Mouse (Mus musculus) lung, postnatal 0 days (tissue): ENCODE results near the gene Spats2. TPM values are rescaled to one million over a fixed set of nuclear protein-coding genes. Genes with fewer than 3 reads are reported as not detected.

ENCODE experiments used
- ATAC-seq: fragments of 200-750 bp; cut with Nextera tagmentation; 2 replicates; pipeline ENCODE4 v1.8.0; 2017; ENCODE audit warnings: moderate library complexity
- DNase-seq: peaks from one replicate; pipeline ENCODE4 v3.0.0-alpha.2; 2016; ENCODE audit warnings: low spot score
- H3K27ac ChIP-seq: fragments of 300-500 bp; sonication (generic); 2 replicates; pipeline ENCODE4 v1.5.1; 2014; ENCODE audit warnings: antibody characterized with exemption, mild to moderate bottlenecking, low read length, mixed read lengths
- H3K27me3 ChIP-seq: fragments of 300-500 bp; sonication (generic); replicated peaks from 2 replicates; pipeline ENCODE4 v1.6.1; 2014; ENCODE audit warnings: low read length, mixed read lengths; ENCODE audit not compliant: insufficient read depth
- H3K36me3 ChIP-seq: fragments of 300-500 bp; sonication (generic); 2 replicates; pipeline ENCODE4 v1.6.1; 2014; ENCODE audit warnings: low read length, mixed read lengths; ENCODE audit not compliant: insufficient read depth
- H3K4me1 ChIP-seq: fragments of 300-500 bp; sonication (generic); 2 replicates; pipeline ENCODE4 v1.6.1; 2014; ENCODE audit warnings: antibody characterized with exemption, low read depth, low read length, mixed read lengths; ENCODE audit not compliant: insufficient read depth
- H3K4me2 ChIP-seq: fragments of 300-500 bp; sonication (generic); replicated peaks from 2 replicates; pipeline ENCODE4 v1.6.1; 2014; ENCODE audit warnings: low read depth, mild to moderate bottlenecking, low read length, moderate library complexity, mixed read lengths
- H3K4me3 ChIP-seq: fragments of 300-500 bp; sonication (generic); 2 replicates; pipeline ENCODE4 v1.5.1; 2014; ENCODE audit warnings: low read depth, low read length
- H3K9ac ChIP-seq: fragments of 300-500 bp; sonication (generic); replicated peaks from 2 replicates; pipeline ENCODE4 v1.6.1; 2014; ENCODE audit warnings: low read depth, mild to moderate bottlenecking
- H3K9me3 ChIP-seq: fragments of 300-500 bp; sonication (generic); 2 replicates; pipeline ENCODE4 v1.6.1; 2016; ENCODE audit warnings: low read length, mixed read lengths
- CTCF ChIP-seq: IDR thresholded peaks from 2 replicates; pipeline ENCODE4 v1.5.1; 2016; ENCODE audit warnings: antibody characterized with exemption, mild to moderate bottlenecking
- EP300 ChIP-seq: IDR thresholded peaks from 2 replicates; pipeline ENCODE4 v1.6.1; 2016; ENCODE audit warnings: antibody characterized with exemption, mild to moderate bottlenecking, control low read depth
- WGBS: fragments of 180-500 bp; shearing (Covaris S2); extraction: QIAGEN DNeasy Blood & Tissue Kit; methylation state at CpG from one replicate; pipeline ENCODE4 v1.1.7; 2014; 5-methylcytosine and 5-hydroxymethylcytosine counted together
- polyA plus RNA-seq: library from polyadenylated mRNA; unstranded; fragments of >200 nt; fragmentation: Nextera tagmentation; extraction: Ambion mirVana; gene quantifications from 2 replicates; pipeline ENCODE4 v1.2.1, GENCODE M21; 2015

The Spats2 gene
- polyA plus RNA-seq, 1 experiment from 2014 or later, result 13.7 TPM

DNA sequence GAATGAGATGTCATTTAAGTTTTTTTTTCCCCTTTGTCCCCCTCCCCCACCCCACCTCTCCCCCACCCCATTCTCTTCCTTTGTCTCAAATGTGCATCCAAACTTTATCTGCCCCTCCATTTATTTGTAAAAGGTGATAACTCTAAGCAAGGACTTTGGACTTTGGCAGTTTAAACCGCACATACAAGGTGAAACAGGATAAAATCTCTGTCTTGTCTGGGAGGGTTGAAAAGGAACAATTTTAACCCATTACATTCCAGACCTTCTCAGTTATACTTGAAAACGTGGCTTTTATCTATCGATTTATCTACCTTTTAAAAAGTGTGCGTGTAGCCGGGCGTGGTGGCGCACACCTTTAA, 10.7 kb upstream of the Spats2 start:
- Histone ChIP-seq H3K4me2 (no peak overlapping the region), H3K9me3 (no peaks in the 10 kb centered on the region), H3K36me3 (no peaks in the 10 kb centered on the region), H3K4me3 (no peak overlapping the region), H3K9ac (no peak overlapping the region), H3K27ac (no peak overlapping the region), H3K27me3 (no peaks in the 10 kb centered on the region), H3K4me1 (no peaks in the 10 kb centered on the region)
- ATAC-seq (no peak), DNase-seq (no peak)
- TF ChIP-seq EP300, result no peak
- TF ChIP-seq CTCF, result no peak
- WGBS, result 77% methylated on average over 7 of the region's 7 CpGs

DNA sequence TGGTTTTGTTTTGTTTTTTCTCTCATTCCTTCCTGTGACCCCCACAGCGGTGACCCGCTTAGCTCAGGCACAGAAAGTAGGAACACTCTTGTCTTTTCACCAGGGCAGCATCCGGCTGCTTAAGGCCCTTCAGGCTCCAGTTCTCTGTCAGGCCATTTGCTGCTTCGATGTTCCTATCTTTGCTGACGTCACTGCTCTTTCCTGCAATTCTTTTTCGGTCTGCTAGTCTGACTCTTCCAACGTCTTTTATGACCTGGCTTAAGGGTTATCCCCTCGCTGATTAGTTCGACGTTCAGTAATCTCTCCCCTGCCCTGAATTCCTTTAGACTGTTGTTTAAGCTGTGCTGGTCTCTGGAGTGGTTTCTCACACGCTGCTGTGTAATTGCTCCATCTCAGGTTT, 9.2 kb upstream of the Spats2 start:
- ATAC-seq, result peak; percentile 43; the same call in 1 of the 2 replicates
- 44% methylated on average over 11 of the region's 11 CpGs for WGBS

DNA sequence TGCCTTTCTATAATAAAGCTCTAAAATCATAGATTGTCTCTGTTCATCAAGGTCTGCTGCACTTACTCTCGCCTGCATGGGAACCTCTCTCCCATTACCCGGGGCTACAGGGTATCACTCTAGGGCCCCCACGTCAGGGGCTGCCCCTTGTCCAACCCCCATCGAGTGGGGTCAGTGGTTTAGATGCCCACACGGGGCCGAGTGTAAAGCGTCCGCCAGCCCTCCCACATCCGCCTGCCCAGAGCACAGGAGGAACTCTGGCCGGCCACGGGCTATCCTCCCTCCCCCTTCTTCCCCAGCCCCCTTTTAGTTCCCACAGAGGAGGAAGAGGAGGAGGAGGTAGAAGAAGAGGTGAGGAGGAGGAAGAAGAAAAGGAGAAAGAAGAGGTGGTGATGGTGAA, 4.9 kb upstream of the Spats2 start:
- ATAC-seq (no peak), DNase-seq (no peak)
- Histone ChIP-seq H3K36me3 (no peaks in the 10 kb centered on the region), H3K9me3 (no peaks in the 10 kb centered on the region), H3K9ac (no peak overlapping the region), H3K4me3 (no peak overlapping the region), H3K4me1 (no peaks in the 10 kb centered on the region), H3K27me3 (no peaks in the 10 kb centered on the region), H3K27ac (no peak overlapping the region), H3K4me2 (no peak overlapping the region)
- no peak for TF ChIP-seq CTCF
- TF ChIP-seq EP300, result no peak
- 14% methylated on average over 11 of the region's 11 CpGs for WGBS

More for the DNA sequence above, 9.2 kb upstream of the Spats2 start:
- Histone ChIP-seq H3K27ac (no peak overlapping the region), H3K36me3 (no peaks in the 10 kb centered on the region), H3K9me3 (no peaks in the 10 kb centered on the region), H3K4me3 (no peak overlapping the region), H3K9ac (no peak overlapping the region), H3K4me1 (no peaks in the 10 kb centered on the region), H3K4me2 (no peak overlapping the region), H3K27me3 (no peaks in the 10 kb centered on the region)
- TF ChIP-seq CTCF (no peak), EP300 (no peak)
- no peak for DNase-seq

DNA sequence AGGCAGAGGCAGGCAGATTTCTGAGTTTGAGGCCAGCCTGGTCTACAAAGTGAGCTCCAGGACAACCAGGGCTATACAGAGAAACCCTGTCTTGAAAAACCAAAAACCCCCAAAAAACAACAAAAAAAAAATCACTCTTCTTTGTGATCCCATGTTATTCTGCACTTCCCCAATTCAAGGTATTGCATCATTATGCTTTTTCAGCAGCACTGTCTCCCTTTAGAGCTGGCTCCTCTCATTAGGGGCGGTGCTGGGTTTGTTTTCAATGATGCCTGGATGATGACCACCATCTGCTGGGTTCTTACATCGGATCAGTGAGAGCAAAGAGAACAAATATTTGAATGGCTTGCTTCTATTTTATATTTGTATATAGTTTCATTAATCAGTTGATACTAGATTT, 3.1 kb upstream of the Spats2 start:
- Histone ChIP-seq H3K9me3 (no peaks in the 10 kb centered on the region), H3K4me3 (no peak overlapping the region), H3K36me3 (no peaks in the 10 kb centered on the region), H3K4me1 (no peaks in the 10 kb centered on the region), H3K4me2 (no peak overlapping the region), H3K27me3 (no peaks in the 10 kb centered on the region), H3K27ac (no peak overlapping the region), H3K9ac (no peak overlapping the region)
- ATAC-seq (no peak), DNase-seq (peak; percentile 76)
- TF ChIP-seq CTCF (no peak), EP300 (no peak)
- 58% methylated on average over 2 of the region's 2 CpGs for WGBS

DNA sequence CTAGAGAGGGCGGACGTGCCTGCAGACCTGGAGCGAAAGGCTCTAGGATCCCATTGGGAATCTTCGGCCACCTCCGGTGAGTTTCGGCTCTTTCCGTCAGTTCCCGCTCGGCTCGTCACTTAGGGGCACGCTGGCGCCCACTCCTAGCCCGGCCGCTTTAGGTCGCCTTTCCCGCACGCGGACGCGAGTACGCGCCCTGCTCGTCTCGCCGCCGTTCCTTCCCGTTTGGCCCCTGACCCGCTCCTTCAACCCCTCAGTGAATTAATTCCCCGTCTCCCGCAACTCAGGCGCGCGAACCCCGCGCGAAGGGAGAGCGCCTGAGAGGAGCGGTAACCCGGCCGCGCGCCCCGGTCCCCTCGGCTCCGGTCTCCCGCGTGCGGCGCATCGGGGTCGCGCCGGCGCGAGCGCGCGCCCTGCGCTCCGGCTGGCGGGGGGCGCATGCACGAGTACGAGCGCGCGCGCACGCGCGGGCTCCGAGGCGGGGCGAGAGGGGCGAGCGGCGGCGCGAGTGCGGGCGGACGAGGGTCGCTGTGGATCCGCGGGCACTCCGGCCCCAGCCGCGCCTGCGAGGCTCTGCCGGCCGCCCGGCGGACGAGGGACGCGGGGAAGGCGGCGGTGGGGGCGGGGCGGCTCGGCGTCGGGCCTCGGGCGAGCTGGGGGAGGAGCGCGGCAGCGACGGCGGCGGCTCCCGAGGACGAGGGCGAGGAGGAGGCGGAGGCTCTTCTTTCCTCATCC, 532 bp downstream of the Spats2 start:
- ATAC-seq, result peak; percentile 88
- peak overlapping the region; percentile 85 for H3K4me2 ChIP-seq
- no peaks in the 10 kb centered on the region for H3K36me3 ChIP-seq
- peak; percentile 85 for DNase-seq
- H3K4me1 ChIP-seq, result no peaks in the 10 kb centered on the region
- TF ChIP-seq EP300, result no peak
- no peak for TF ChIP-seq CTCF
- H3K9me3 ChIP-seq, result no peaks in the 10 kb centered on the region
- under 1% methylated on average over 53 of the region's 115 CpGs for WGBS
- peak overlapping the region; percentile 83 for H3K9ac ChIP-seq
- peak overlapping the region; percentile 89 for H3K27ac ChIP-seq
- H3K27me3 ChIP-seq, result no peaks in the 10 kb centered on the region
- peak overlapping the region; percentile 88 for H3K4me3 ChIP-seq

DNA sequence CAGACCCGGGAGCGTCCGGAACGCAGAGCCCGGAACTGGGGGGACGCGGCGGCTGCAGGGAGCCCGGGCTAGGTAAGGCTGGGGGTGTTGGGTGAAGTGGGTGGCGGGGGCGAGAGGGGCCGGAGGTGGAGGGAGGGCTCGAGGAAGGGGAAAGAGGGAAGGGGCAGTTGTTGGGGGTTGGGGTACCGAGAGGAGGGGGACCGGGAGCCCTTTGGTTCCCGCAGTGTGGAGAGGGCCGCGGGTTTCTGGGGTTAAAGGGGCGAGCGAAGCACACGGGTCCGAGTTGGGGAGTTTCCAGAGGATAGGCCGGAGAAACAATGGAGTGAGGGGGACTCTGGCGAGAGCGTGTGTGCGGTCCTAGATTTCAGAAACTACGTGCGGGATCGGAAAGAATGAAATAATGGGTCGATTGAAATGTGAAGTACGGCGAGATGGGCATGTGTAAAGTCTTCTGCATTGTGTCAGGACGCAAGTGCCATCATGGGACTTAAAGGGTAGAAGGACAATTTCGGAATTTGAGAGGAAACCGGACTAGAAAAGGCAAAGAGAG, 1.2 kb downstream of the Spats2 start:
- Histone ChIP-seq H3K27ac (peak overlapping the region; percentile 89), H3K4me3 (peak overlapping the region; percentile 88), H3K4me1 (no peaks in the 10 kb centered on the region), H3K9ac (peak overlapping the region; percentile 83), H3K27me3 (no peaks in the 10 kb centered on the region), H3K4me2 (peak overlapping the region; percentile 85), H3K9me3 (no peaks in the 10 kb centered on the region), H3K36me3 (no peaks in the 10 kb centered on the region)
- ATAC-seq (no peak), DNase-seq (peak; percentile 31)
- TF ChIP-seq EP300 (no peak), CTCF (no peak)
- WGBS, result under 1% methylated on average over 28 of the region's 35 CpGs
